ENCODE assay signal across 33 mouse cellular contexts in genomic region chr1:54902689-54903246, GRCm38 (mm10). TPM values are rescaled to one million over a fixed set of nuclear protein-coding genes. Genes with fewer than 3 reads are reported as not detected.
DNase-seq lines count a peak whose midpoint lies in the region; ATAC-seq and TF ChIP-seq lines count a peak whose summit lies in the region.
"Had no signal": no experiment of that assay in that cellular context is flagged by ENCODE, and none has a peak within 500 bp of the region (broad histone marks: within the 10 kb centered on the region; RNA-seq: fewer than 3 reads in every experiment).

No protein-coding gene starts in this region.

- no peaks in the 10 kb centered on the region for H3K9me3 ChIP-seq in midbrain, embryonic 11.5 days (ENCODE audit: control insufficient read depth, low read length)
- no peaks in the 10 kb centered on the region for H3K9me3 ChIP-seq in midbrain, embryonic 15.5 days
- H3K9me3 ChIP-seq in liver, embryonic 15.5 days (replicated peaks), result no peaks in the 10 kb centered on the region
- H3K9me3 ChIP-seq: embryonic facial prominence, embryonic 12.5 days; forebrain, embryonic 10.5 days; forebrain, embryonic 15.5 days; hindbrain, embryonic 10.5 days; intestine, embryonic 15.5 days; midbrain, embryonic 13.5 days; stomach, embryonic 15.5 days had no signal

- peaks cover 4% of the 10 kb centered on the region; the same call in 1 of the 2 replicates for H3K4me1 ChIP-seq in midbrain, embryonic 11.5 days (ENCODE audit: control insufficient read depth, insufficient read depth, low read length)
- peaks cover 25% of the 10 kb centered on the region for H3K4me1 ChIP-seq in midbrain, embryonic 15.5 days
- H3K4me1 ChIP-seq in liver, embryonic 15.5 days (replicated peaks), result peaks cover 8% of the 10 kb centered on the region

- intact Hi-C loops in gastrocnemius, adult 2 months (cut with DNase I), result no loop called here

- DNase-seq in gastrocnemius, adult 2 months, result no peak
- DNase-seq in gastrocnemius, adult 18-20 months (ENCODE audit: low spot score), result no peak
- peak; percentile 51 for DNase-seq in midbrain, embryonic 11.5 days (ENCODE audit: low spot score, missing footprints)
- DNase-seq in skeletal muscle tissue, adult 2 months (ENCODE audit: low read depth, low spot score), result peak; percentile 48
- DNase-seq in ovary, postnatal 10 days (ENCODE audit: low spot score), result no peak
- no peak for DNase-seq in thymus, postnatal 14 days
- DNase-seq: adrenal gland, postnatal 10 days; cerebellum, adult 11 months; cerebellum, adult 9-10 months; embryo, embryonic 11 days; gastrocnemius, postnatal 10 days; kidney, adult 2 months; lung, adult 2 months; lung, postnatal 10 days; retina, postnatal 1 day; right cerebral cortex, postnatal 14 days had no signal

- H3K9ac ChIP-seq in midbrain, embryonic 11.5 days (ENCODE audit: low read length), result no peak overlapping the region
- no peak overlapping the region for H3K9ac ChIP-seq in midbrain, embryonic 15.5 days
- H3K9ac ChIP-seq in liver, embryonic 15.5 days, result no peak overlapping the region
- H3K9ac ChIP-seq: embryonic facial prominence, embryonic 12.5 days; forebrain, embryonic 15.5 days; intestine, embryonic 15.5 days; limb, embryonic 13.5 days; midbrain, embryonic 13.5 days; stomach, embryonic 15.5 days had no signal

- no peak overlapping the region for H3K4me2 ChIP-seq in midbrain, embryonic 11.5 days
- no peak overlapping the region for H3K4me2 ChIP-seq in midbrain, embryonic 15.5 days
- no peak overlapping the region for H3K4me2 ChIP-seq in liver, embryonic 15.5 days
- H3K4me2 ChIP-seq: embryonic facial prominence, embryonic 12.5 days; forebrain, embryonic 15.5 days; heart, embryonic 11.5 days; intestine, embryonic 15.5 days; limb, embryonic 13.5 days; midbrain, embryonic 13.5 days; stomach, embryonic 15.5 days had no signal

- WGBS in midbrain, embryonic 11.5 days, result 96% methylated on average over 12 of the region's 12 CpGs
- whole genome bisulfite sequencing in midbrain, embryonic 15.5 days, result 95% methylated on average over 12 of the region's 12 CpGs
- 56% methylated on average over 12 of the region's 12 CpGs for WGBS in liver, embryonic 15.5 days (ENCODE audit: insufficient replicate concordance)

- no peak for ATAC-seq in midbrain, embryonic 11.5 days (ENCODE audit: low FRiP score)
- no peak for ATAC-seq in midbrain, embryonic 15.5 days (replicated peaks)
- ATAC-seq in liver, embryonic 15.5 days (ENCODE audit: insufficient read depth), result peak; percentile 64
- ATAC-seq: forebrain, embryonic 15.5 days; hindbrain, postnatal 0 days; intestine, embryonic 15.5 days; midbrain, embryonic 13.5 days; Patski had no signal

- TF ChIP-seq CTCF in gastrocnemius, adult 2 months (IDR thresholded peaks at IDR 0.05), result no peak

- peak overlapping the region; percentile 84 for H3K27ac ChIP-seq in gastrocnemius, adult 2 months
- no peak overlapping the region for H3K27ac ChIP-seq in midbrain, embryonic 11.5 days (ENCODE audit: low read depth, low read length)
- no peak overlapping the region for H3K27ac ChIP-seq in midbrain, embryonic 15.5 days
- no peak overlapping the region for H3K27ac ChIP-seq in liver, embryonic 15.5 days (replicated peaks)
- H3K27ac ChIP-seq: embryonic facial prominence, embryonic 12.5 days; forebrain, embryonic 10.5 days; forebrain, embryonic 15.5 days; hindbrain, embryonic 10.5 days; hindbrain, postnatal 0 days; intestine, embryonic 15.5 days; kidney, postnatal 0 days; left cerebral cortex, adult 2 months; limb, embryonic 13.5 days; macrophage; midbrain, embryonic 13.5 days; stomach, embryonic 15.5 days had no signal

- H3K27me3 ChIP-seq in midbrain, embryonic 11.5 days (ENCODE audit: control insufficient read depth, insufficient read depth, low read length), result no peaks in the 10 kb centered on the region
- H3K27me3 ChIP-seq in midbrain, embryonic 15.5 days (replicated peaks), result no peaks in the 10 kb centered on the region
- no peaks in the 10 kb centered on the region for H3K27me3 ChIP-seq in liver, embryonic 15.5 days
- H3K27me3 ChIP-seq: CH12.LX; embryonic facial prominence, embryonic 12.5 days; forebrain, embryonic 15.5 days; intestine, embryonic 15.5 days; limb, embryonic 13.5 days; midbrain, embryonic 13.5 days; Patski; stomach, embryonic 15.5 days had no signal

- no peak overlapping the region for H3K4me3 ChIP-seq in gastrocnemius, adult 2 months
- H3K4me3 ChIP-seq in midbrain, embryonic 11.5 days (ENCODE audit: low read depth, low read length), result no peak overlapping the region
- no peak overlapping the region for H3K4me3 ChIP-seq in midbrain, embryonic 15.5 days
- H3K4me3 ChIP-seq in liver, embryonic 15.5 days (replicated peaks), result no peak overlapping the region
- H3K4me3 ChIP-seq: embryonic facial prominence, embryonic 12.5 days; forebrain, embryonic 10.5 days; forebrain, embryonic 15.5 days; hindbrain, embryonic 10.5 days; intestine, embryonic 15.5 days; left cerebral cortex, adult 2 months; limb, embryonic 13.5 days; midbrain, embryonic 13.5 days; stomach, embryonic 15.5 days had no signal

- H3K36me3 ChIP-seq in midbrain, embryonic 11.5 days (ENCODE audit: control insufficient read depth, insufficient read depth, low read length), result no peaks in the 10 kb centered on the region
- no peaks in the 10 kb centered on the region for H3K36me3 ChIP-seq in midbrain, embryonic 15.5 days (replicated peaks)
- H3K36me3 ChIP-seq in liver, embryonic 15.5 days (replicated peaks), result no peaks in the 10 kb centered on the region
- H3K36me3 ChIP-seq: embryonic facial prominence, embryonic 12.5 days; forebrain, embryonic 10.5 days; forebrain, embryonic 15.5 days; hindbrain, embryonic 10.5 days; intestine, embryonic 15.5 days; midbrain, embryonic 13.5 days had no signal

RNA-seq across cellular contexts. Expression of gene Ankrd44, which starts 23.4 kb away (rescaled TPM):
- total RNA-seq in gastrocnemius, adult 2 months (2021), result 1 to 10 TPM; 7.5 to 9.6 TPM
- total RNA-seq in gastrocnemius, adult 18-20 months (2021), result 1 to 10 TPM; 5.0 to 6.5 TPM
- 10.1 and 14.0 TPM in 2 replicates for polyA plus RNA-seq in midbrain, embryonic 11.5 days (2014; fragmentation: Nextera tagmentation; extraction: Ambion mirVana)
- 29.6 and 32.3 TPM in 2 replicates for polyA plus RNA-seq in midbrain, embryonic 15.5 days (2015; fragmentation: Nextera tagmentation; extraction: Ambion mirVana)
- polyA plus RNA-seq in liver, embryonic 15.5 days (2015; fragmentation: Nextera tagmentation; extraction: Ambion mirVana), result 3.7 and 4.7 TPM in 2 replicates

Comparison
In these comparisons a context has a peak if more than half of its experiments do, and no peak if none do; other contexts are left out.
1. DNase-seq: peak in midbrain, embryonic 11.5 days (single experiment) and skeletal muscle tissue, adult 2 months (single experiment); none in gastrocnemius, adult 2 months (single experiment), gastrocnemius, adult 18-20 months (single experiment), ovary, postnatal 10 days (single experiment) and thymus, postnatal 14 days (single experiment).